Mouse (Mus musculus) liver, embryonic 14.5 days (tissue): ENCODE data around the gene D8Ertd738e.

Source experiments
- CTCF ChIP-seq: IDR thresholded peaks from 2 replicates; pipeline ENCODE4 v1.5.1; 2016; ENCODE audit warnings: antibody characterized with exemption, low read depth, control low read depth
- EP300 ChIP-seq: IDR thresholded peaks from 2 replicates; pipeline ENCODE4 v1.6.1; 2016; ENCODE audit warnings: antibody characterized with exemption, low read depth

DNA sequence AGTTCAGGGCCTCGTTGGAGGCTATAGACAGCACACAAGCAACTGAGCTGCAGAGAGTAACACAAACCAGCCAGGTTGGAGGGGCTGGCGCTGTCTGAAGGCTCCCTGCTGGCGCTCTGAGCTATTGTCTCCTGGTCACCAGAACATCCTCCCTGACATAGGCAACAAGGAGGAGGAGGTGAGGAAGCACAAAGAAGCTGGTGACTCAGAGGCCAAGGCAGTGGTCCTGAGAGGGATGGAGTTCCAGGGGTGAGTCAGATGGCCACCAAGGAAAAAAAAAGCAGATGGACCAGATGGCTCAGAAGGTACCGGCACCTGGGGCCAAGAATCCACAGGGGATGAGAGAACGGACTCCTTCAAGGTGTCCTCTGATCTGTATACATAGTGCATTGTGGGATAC, 41.6 kb upstream of the D8Ertd738e start:
- TF ChIP-seq CTCF (no peak), EP300 (no peak)
